Mouse (Mus musculus) ES-E14 (cell line): ENCODE measurements around the gene Gen1.

ENCODE experiments used
- CHD2 ChIP-seq: IDR thresholded peaks from 2 replicates; pipeline ENCODE4 v1.6.1; 2014; ENCODE audit warnings: mild to moderate bottlenecking, low read depth, low read length, inconsistent platforms
- HCFC1 ChIP-seq: IDR thresholded peaks from 2 replicates; pipeline ENCODE4 v1.6.1; 2012; ENCODE audit warnings: low read length, inconsistent platforms, borderline replicate concordance; ENCODE audit not compliant: insufficient read depth
- MAFK ChIP-seq: IDR thresholded peaks from 2 replicates; pipeline ENCODE4 v1.6.1; 2014; ENCODE audit warnings: mild to moderate bottlenecking, low read depth, low read length, inconsistent platforms; ENCODE audit not compliant: insufficient read depth
- ZNF384 ChIP-seq: IDR thresholded peaks from 2 replicates; pipeline ENCODE4 v1.6.1; 2012; ENCODE audit warnings: low read depth, low read length, inconsistent platforms

GRCm38 (mm10) chr12:11311106-11311505, 45.5 kb upstream of the Gen1 start:
- TF ChIP-seq CHD2 (no peak), HCFC1 (no peak), MAFK (no peak), ZNF384 (no peak)
